Mouse (Mus musculus) ES-Bruce4 (cell line): ENCODE data around the gene Tex50.

Source experiments
- CTCF ChIP-seq: IDR thresholded peaks from one replicate; pipeline ENCODE4 v1.8.1; 2011; ENCODE audit warnings: low read depth, low read length
- POLR2A ChIP-seq: IDR thresholded peaks from one replicate; pipeline ENCODE4 v1.8.1; 2011; ENCODE audit warnings: low read length; ENCODE audit not compliant: insufficient read depth

DNA sequence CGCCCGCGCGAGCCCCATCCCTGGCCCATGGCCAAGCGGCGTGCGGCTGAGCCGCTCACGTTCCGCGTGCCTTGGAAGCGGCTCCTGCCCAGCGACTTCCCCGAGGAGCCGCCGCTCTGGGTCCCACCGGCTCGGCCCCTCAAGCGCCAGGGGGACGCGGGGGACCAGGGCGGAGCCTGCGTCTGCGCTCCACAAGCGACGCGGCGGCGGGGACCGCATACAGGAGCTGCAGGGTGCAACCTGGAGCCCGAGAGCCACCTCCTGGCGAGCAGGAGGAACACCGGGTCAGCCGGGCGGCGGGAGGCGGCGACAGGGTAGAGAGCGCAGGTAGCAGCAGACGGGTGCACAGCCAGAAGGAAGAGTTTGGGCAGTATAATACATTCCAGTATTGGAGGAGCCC lies 11.5 kb upstream of the Tex50 start:
- TF ChIP-seq CTCF (peak; percentile 68), POLR2A (no peak)
